Mouse (Mus musculus) c-Kit-positive CD71-negative TER-119-negative erythroid progenitor cells, embryonic 14.5 days (primary cell): ENCODE results near the gene Zmat1.
A peak's percentile ranks its signal among the peaks of the same experiment; 100 is the strongest.
"Not testable (repeated sequence)": the region's sequence is repeated elsewhere in the genome, so short reads cannot be mapped to it uniquely, and the experiment has no call there.

Source experiments
- DNase-seq: peaks from one replicate; pipeline ENCODE4 v3.0.0-alpha.2; 2013; ENCODE audit warnings: low read depth

Gene Zmat1

DNA sequence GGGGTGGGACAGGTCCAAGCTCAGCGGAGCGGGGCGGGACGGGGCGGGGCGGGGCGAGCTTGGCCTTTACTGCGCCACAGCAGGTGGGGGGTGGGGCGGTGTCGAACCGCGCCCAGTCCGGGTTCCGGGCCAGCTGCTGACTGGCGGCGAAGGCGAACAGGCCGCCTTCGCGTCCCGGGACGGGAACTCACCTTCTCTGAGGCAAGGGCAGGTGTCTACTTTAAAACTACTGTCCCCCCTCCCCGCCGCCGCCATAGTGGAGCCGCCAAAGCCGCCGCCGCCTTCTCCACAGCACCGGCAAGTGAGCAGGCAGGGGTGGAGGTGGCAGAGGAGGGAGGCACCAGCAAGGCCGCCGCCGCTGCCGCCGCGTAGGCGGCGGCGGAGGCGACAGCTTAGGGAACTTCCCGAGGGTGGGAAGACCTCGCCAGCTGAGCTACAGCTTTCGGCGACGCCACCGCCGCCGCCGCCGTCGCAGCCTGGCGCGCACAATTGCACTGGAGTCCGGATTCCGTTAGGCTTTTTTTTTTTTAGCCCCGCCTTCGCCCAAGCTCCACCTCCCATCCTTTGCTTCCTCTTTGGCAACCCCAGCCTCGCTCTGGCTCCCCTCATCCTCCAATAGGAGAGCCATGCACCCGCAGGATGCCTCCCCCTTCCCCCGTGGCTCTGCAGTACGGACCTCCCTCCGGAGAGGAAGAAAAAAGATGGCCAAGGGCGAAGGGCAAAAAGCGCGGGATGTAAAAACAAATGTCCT, at the start of gene Zmat1:
TSS of gene Zmat1 (minus strand) at position 490 of the 751 bp plus-strand sequence.
- DNase-seq = peak; percentile 74

DNA sequence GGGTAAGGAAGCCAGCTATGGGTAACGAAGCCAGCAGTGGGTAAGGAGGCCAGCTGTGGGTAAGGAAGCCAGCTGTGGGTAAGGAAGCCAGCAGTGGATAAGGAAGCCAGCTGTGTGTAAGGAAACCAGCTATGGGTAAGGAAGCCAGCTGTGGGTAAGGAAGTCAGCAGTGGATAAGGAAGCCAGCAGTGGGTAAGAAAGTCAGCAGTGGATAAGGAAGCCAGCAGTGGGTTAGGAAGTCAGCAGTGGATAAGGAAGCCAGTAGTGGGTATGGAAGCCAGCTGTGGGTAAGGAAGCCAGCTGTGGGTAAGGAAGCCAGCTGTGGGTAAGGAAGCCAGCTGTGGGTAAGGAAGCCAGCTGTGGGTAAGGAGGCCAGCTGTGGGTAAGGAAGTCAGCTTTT, 44.9 kb upstream of the Zmat1 start:
- DNase-seq = not testable (repeated sequence)

DNA sequence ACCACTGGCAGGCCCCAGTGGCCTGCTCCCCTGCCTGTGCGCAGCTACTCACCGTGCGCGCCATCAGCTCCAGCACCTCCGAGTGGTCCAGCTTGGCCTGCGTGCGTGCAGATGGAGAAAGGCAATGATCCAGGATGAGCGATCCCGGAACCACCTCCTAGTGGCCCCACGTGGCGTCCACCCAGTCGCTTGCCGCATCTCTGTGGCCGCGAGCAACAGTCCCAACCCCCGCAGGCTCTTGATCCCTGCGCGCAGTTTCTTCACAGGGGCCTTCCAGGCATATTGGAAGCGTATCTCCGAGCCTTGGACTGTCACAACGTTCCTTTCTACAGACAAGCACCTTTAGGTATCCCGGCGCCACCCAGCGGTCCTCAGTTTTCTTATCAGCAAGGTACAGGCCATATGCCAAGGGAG, 27.0 kb upstream of the Zmat1 start:
- no peak for DNase-seq

DNA sequence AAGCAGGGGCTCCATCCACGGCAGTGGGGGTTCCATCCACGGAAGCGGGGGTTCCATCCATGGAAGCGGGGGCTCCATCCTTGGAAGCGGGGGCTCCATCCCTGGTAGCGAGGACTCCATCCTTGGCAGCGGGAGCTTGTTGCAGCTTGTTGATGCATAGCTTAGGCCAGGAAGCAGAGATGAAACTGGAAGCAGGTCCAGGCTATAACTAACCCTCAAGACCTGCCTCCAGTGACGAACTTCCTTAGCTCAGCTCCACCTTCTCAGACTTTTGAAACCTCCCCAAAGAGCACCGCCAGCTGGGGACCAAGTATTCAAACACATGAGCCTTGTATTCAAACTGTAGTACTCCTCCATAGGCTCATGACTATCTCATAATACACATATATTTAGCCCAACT, 16.1 kb upstream of the Zmat1 start:
- DNase-seq = no peak

DNA sequence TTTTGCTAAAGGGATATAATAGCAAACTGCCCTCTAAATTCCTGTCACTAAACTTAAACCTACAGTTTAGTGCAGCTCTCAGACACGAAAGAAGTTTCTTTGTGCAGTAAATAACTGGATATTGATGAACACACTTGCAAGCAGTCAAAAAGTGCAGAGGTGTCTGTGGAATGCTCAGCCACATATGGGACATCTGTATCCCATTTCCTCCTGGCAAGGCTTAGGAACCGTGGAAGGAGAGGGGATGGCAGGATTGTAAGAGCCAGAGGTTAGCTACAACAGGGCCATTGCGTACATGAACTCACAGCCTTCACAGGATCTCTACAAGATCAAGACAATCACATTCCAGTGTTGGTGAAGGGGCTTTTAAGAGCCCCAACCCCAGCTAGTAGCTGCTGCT, 2.4 kb upstream of the Zmat1 start:
- no peak for DNase-seq

DNA sequence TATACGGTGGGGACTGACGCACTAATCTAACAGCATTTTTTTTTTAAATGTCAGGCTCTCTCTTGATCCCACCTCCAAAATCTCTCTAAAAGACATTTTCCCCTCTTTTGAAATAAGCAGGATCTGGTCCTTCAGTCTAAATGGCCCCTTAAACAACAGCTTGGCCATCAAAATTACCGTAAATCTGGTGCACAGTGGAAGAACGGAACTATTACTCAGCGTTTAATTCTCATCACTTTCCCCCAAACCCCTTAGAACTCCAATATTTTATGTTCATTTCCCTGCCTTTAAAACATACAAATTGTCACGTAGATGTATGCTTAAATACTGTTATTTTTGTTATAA, 434 bp upstream of the Zmat1 start:
- no peak for DNase-seq

DNA sequence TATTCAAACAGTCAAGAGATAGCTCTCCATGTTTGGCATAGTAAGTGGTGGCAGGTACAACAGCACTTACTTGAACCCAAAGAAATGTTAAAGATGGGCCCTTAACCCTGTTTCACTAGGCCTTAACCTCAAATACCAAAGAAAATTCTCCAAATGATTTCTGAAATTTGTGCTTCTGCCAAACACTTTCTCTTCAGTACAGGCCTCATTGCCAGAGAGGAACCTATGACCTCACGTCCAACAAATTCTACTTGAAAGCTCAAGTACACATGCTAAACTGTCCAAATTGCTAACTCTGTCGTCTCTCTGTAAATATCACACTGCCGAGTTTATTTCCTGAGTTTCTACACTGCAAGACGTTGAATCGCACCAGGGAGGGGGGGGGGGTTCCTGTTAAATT, 988 bp downstream of the Zmat1 start:
- DNase-seq = peak; percentile 2

DNA sequence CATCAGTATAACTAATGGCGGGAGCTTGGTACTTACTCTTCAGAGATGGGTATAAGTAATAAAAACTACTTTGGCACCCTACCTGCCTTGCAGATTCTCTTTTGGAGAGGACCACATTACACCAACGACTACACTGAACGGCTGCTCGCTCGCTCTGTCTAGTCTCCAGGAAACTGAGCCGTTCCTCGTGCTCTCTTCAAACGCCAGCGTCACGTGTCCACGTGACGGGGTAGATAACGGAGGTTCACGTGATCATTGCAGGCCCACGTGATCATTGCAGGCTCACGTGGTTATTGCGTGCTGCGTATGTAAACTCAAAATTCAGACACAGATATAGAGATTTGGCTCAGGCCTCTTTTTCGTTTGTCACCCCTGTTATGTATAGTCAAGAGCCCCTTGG, 44.5 kb downstream of the Zmat1 start, which contains the start of gene Nxf2:
TSS of gene Nxf2 (minus strand) at position 209 of the 400 bp plus-strand sequence.
- no peak for DNase-seq

DNA sequence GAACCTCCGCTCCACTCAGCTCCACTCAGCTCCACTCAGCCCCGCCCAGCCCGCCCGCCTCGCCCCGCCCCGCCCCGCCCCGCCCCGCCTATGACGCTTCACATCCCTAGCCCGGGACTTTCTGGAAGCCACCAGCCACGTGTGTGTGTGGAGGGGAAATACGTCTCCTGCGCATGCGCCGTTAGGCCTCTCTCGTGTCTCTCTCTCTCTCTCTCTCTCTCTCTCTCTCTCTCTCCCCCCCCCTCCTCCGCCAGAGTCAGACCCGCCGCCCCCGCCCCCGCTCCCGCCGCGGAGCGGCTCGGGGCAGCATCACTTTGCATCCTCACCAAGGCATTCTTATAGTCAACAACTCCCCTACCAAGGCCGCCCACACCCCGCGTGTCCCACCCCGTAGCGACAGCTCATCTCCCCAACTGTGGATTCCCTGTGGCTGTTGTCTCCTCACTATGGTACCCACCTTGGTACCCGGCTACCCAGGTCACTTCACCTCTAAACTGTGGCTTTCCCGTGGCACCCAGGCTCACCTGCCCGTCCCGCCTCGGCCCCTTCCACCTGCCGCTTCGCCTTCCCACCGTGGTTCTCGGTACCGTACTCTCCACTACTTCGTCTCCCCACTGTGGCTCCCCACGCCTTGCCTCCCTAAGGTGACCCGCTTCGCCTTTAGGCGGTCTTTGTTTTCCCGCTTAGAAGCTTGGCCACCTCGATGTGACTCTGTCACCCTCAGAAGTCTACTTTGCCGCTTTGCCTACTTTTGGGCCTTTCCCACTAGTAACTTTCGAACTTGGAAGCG, 45.5 kb downstream of the Zmat1 start:
- DNase-seq = peak; percentile 31

DNA sequence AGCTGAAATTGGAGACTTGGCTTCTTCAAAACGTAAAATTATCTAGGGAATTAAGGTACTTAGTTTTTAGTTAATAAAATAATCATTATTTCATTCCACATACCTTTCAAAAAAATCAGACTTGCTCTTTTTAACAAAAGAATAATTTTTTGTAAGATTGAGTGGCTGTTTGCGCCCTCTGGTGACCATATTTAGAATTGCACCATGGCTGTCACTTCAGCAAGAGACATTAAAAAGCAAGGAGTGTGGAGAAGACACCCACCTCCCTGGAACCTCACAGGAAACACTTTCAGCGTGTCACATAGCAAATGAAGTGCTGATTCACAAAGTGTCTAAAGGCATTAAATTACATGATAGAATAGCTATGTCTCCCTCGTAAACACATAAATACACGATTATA, 78.6 kb downstream of the Zmat1 start:
- DNase-seq = no peak

DNA sequence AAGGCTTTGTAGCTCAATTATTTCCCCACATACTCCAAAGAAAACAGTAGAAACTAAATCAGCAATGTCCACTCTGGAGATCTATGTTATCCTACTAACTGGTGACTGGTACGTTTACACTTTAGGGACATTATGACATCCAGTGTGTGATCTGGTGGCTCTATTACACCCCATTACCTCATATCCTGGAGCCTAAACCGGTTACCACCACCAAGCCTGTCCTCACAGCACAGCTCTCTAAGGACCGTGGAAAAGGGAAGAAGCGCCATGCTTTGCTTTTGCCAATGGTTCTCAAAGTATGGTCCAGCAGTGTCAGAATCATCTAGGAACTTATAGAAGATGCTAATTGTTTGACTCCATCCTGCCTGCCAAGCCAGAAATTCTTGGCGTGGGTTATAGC, 79.1 kb downstream of the Zmat1 start:
- DNase-seq = no peak

DNA sequence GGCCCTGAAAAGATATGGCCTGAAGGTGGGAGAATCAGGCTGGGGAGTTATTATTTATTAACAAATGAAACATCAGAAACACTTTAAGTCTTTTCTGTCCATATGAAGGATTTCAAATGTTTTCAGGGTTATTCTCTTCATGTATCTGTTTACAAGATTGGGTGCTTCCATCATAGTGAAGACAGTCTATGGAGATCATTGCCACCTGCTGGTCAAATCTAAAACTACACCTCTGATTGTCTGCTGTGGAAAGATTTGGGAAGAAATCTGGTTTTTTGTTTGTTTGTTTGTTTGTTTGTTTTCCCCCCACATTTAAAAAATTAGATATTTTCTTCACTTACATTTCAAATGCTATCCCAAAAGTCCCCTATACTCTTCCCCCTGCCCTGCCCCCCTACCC, 84.0 kb downstream of the Zmat1 start:
- peak; percentile 20 for DNase-seq

DNA sequence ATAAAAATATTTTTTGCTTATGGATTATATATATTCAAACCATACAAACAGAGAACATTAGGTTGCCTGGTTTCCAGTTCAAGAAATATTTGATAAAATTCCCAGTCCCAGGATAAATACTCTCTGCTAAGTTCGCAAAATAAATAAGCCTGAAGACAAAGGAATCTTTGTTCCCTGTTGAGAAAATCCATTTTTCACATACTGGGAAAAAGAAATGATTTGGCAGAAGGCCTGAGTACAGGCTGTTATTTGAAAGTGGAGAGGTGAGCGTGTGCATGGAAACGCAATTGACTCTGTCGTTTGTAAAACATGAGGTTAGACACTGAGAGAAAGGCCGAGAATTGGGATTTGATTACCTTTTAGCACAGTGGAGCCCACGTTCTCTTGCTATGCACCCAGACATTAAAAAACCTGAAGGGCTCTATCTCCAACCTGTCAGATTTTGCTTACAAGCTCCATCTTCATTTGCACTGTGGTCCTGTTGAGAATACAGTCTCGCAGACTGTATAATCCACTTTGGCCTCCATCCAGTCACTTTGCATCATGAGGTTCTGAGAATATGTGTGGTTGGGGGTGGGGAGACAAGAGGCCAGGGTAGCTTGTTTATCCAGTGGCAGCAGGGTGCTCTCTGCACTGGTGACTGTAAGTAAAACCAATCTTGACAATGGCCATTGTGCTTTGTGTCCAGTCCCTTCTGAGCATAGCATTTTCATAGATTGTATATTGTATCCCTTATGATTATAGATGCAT, 85.2 kb downstream of the Zmat1 start:
- DNase-seq = no peak
